Mouse (Mus musculus) gastrocnemius, adult 8-10 months (tissue): Measurements from ENCODE around the gene Acvr1c. TPM values are rescaled to one million over a fixed set of nuclear protein-coding genes. Genes with fewer than 3 reads are reported as not detected.
A peak's percentile ranks its signal among the peaks of the same experiment; 100 is the strongest.

Source experiments
- DNase-seq, 2 experiments: peaks; one replicate each; pipeline ENCODE4 v3.0.0; 2022; ENCODE audit warnings: low spot score in 2 of 2
- total RNA-seq, 4 experiments: library from RNA; stranded (reverse); gene quantifications; 2 replicates each; pipeline ENCODE4 v1.2.4; 2022

The Acvr1c gene
- total RNA-seq, 4 experiments from 2014 or later, result 0.15 to 1.9 (median 0.53) TPM

DNA sequence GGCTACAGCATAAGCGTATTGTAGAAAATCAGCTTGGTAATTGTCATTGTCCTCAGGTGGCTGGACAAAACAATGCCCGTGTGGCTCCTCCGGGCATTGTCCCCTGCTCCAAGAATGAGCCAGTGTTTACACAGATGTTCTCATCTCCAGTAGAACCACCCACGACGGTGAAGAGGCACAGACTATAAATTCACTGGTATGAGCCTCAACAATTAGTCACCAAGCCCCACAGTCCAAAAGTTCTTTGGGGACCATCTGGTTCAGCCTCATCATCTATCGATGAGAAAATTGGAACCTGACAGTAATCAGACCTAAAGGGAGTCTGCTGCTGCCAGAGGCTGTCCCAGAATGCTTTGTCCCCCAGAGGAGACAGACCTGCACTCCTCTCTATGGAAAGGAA, 68.4 kb downstream of the Acvr1c start:
- no peak for DNase-seq

DNA sequence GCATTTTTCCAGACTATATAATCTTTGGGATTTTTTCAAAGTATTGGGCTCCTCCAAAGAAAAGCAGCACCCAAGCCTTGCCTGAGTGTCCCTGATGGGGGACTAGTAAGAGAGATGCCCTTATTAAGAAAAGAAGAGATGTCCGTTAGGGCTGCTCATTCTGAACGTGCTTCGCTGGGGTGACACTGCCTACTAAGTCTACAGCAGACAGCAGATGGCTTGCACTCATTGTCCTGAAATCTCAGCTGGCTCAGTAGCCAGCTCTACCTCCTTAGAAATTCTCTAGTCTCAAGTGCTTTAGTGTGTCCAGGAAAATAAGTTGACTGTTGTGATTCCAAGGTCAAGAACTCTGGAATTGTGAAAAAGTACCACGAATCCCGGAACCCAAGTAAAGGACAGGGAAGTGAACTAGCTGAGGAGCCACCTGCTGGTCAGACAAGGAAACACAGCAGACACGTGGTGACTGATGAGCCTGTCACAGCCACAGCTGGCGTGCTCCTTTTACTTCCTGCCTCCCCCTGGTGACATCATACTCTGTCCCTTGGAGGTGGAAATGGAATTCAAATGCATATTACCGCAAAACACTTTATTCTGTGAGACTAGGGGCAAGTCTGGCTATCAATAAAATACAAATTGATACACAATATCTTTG, 75.3 kb downstream of the Acvr1c start:
- peak; percentile 7 to 12 for DNase-seq

DNA sequence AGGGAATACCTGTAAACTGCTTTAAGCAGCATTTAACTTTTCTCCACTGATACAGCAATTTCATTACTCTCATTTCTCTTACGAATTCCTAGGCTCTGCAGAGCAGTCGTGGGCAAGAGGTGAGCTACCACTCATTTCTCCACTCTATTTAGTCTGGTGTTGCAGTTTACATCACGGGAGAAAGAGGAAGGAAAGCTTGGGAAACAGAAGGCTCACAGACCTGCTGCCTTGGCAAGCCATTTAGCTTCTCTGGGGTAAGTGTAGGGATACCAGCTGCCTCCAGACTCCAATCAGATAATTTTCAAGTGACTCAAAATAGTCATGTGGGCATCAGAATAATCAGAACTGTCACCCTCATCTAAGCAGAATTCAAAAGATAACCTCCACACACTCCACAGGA, 76.6 kb downstream of the Acvr1c start:
- no peak for DNase-seq

DNA sequence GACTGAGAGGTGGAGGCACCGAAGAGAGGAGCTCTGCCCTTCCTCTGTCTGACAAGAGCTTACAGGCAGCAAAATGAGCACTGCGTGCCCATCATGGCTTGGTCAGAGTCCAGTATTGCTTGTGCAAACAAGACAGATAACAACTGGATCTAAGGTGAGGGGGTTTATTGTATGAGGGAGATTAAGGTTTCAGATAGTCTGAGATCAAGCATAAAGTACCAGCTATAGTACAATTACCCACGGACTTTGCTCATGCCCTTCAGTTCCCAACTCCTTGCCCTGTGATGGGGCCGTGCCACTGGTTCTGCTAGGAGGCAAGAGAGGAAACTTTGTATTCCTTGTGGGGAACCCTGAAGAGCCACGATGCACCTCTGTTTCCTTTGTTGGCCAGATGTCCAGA, 78.5 kb downstream of the Acvr1c start:
- DNase-seq, result no peak

DNA sequence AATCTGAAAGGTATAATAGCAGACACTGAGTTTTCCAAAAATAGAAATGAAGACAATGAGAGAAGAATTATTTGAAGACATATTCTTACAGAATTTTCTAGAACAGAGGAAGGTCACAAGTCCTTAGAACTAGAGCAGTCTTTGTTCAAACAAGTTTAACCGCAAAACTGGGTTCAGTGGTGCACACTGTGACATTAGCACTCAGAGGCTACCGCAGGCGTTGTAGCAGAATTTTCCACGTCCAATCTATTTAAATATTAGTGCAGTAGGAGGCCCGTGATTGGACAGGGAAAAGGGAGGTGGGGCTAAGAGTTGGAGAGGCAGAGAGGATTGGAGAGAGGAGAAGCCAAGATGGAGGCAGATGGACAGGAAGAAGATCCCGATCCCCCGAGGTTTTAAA, 81.2 kb downstream of the Acvr1c start:
- no peak for DNase-seq

DNA sequence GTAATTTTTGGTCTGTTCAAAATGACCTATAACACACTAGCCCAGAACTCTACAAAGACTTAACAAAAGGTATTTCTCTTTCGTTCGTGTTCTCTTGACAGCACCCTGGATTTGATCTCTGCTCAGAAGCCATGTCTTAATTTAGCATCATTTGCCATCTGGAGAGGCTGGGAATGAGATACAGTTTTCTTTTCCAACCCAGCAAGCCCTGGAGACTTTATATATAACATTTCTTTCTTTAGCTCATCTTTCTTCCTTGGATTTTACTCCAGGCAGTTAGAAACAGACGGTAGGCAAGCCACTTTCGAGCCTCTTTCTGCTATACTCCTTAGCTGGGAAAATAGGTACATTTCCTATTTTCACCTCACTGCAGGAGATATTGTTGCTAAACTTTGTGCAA, 117.1 kb downstream of the Acvr1c start:
- no peak for DNase-seq

DNA sequence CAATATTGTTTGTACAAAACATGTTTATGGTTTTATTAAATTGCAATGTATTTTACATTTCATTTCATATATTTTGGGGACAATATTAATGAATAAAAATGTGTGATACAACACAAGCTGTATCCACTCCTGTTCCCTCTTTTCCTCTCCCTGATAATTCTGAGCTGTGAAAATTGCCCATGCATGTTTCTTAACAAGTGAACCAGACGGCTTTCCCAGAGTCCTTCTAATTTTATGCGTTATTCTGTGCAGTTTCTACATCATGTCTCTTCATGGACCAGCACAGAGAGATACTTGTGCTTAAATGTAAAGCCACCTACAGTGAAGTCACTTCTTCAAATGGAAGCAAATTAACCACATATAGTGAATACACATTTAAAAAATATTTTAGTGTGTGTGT, 120.2 kb downstream of the Acvr1c start:
- DNase-seq, result no peak

Other genes with a start within 250 kb of the Acvr1c start
- gene Cytip, start 162.4 kb downstream of the Acvr1c start, total RNA-seq, result under 1 TPM in 3 of 4 experiments, not detected in 1; 0.05 to 0.54 (median 0.24) TPM
- not detected for gene Gm17409, start 112.2 kb upstream of the Acvr1c start, total RNA-seq
- 10 to 100 TPM; 15.6 to 29.8 (median 19.0) TPM for gene Acvr1, start 209.3 kb upstream of the Acvr1c start, total RNA-seq
- gene Upp2, start 209.4 kb upstream of the Acvr1c start, total RNA-seq, result 1 to 10 TPM; 1.5 to 2.8 (median 2.2) TPM